Mouse (Mus musculus): ENCODE results near the gene Ndufb10.
A peak's percentile ranks its signal among the peaks of the same experiment; 100 is the strongest.

Ndufb10 gene

GRCm38 (mm10) chr17:24706982-24707800 lies 17.1 kb downstream of the Ndufb10 start, which contains the start of gene Tbl3:
Gene Tbl3 (minus strand): TSS chr17:24707660.
- DNase-seq (ENCODE audit: low spot score in 2 of 2): peak; percentile 93 to 95

- DNase-seq (ENCODE audit: low spot score in 2 of 2): no peak
Observed at GRCm38 (mm10) chr17:24705821-24706220, 18.5 kb downstream of the Ndufb10 start.

GRCm38 (mm10) chr17:24701251-24701650 lies 23.0 kb downstream of the Ndufb10 start:
- DNase-seq (ENCODE audit: low spot score in 2 of 2): no peak

- no peak for DNase-seq (ENCODE audit: low spot score in 2 of 2)
Observed at GRCm38 (mm10) chr17:24699473-24699872, 24.8 kb downstream of the Ndufb10 start.

GRCm38 (mm10) chr17:24698715-24699114 lies 25.6 kb downstream of the Ndufb10 start:
- DNase-seq (ENCODE audit: low spot score in 2 of 2): no peak

- DNase-seq (ENCODE audit: low spot score in 2 of 2): no peak
Observed at GRCm38 (mm10) chr17:24697985-24698384, 26.3 kb downstream of the Ndufb10 start.

- peak; percentile 52 to 67 for DNase-seq (ENCODE audit: low spot score in 2 of 2)
Observed at GRCm38 (mm10) chr17:24696011-24696697, 28.1 kb downstream of the Ndufb10 start, which contains the start of the genes Gfer and Noxo1. Gene Gfer (minus strand): TSS chr17:24696156. Gene Noxo1 (plus strand): TSS chr17:24696234.

GRCm38 (mm10) chr17:24695326-24696010 lies 28.8 kb downstream of the Ndufb10 start:
- DNase-seq (ENCODE audit: low spot score in 2 of 2): no peak

- no peak for DNase-seq (ENCODE audit: low spot score in 2 of 2)
Observed at GRCm38 (mm10) chr17:24692385-24692784, 31.9 kb downstream of the Ndufb10 start.

- DNase-seq (ENCODE audit: low spot score in 2 of 2): peak in 1 of 2 experiments; percentile 34
Observed at GRCm38 (mm10) chr17:24689251-24690081, 34.8 kb downstream of the Ndufb10 start, which contains the start of gene Syngr3. Gene Syngr3 (minus strand): TSS chr17:24689955.

- no peak for DNase-seq (ENCODE audit: low spot score in 2 of 2)
Observed at GRCm38 (mm10) chr17:24687599-24687998, 36.7 kb downstream of the Ndufb10 start.

GRCm38 (mm10) chr17:24687146-24687595 lies 37.1 kb downstream of the Ndufb10 start:
- DNase-seq (ENCODE audit: low spot score in 2 of 2): no peak

GRCm38 (mm10) chr17:24686514-24686913 lies 37.8 kb downstream of the Ndufb10 start:
- no peak for DNase-seq (ENCODE audit: low spot score in 2 of 2)

- DNase-seq (ENCODE audit: low spot score in 2 of 2): no peak
Observed at GRCm38 (mm10) chr17:24677500-24678080, 46.7 kb downstream of the Ndufb10 start.

GRCm38 (mm10) chr17:24676877-24677276 lies 47.4 kb downstream of the Ndufb10 start:
- no peak for DNase-seq (ENCODE audit: low spot score in 2 of 2)

- peak in 1 of 2 experiments; percentile 46 for DNase-seq (ENCODE audit: low spot score in 2 of 2)
Observed at GRCm38 (mm10) chr17:24676187-24676586, 48.1 kb downstream of the Ndufb10 start.

- DNase-seq (ENCODE audit: low spot score in 2 of 2): no peak
Observed at GRCm38 (mm10) chr17:24674277-24674676, 50.0 kb downstream of the Ndufb10 start.

- DNase-seq (ENCODE audit: low spot score in 2 of 2): no peak
Observed at GRCm38 (mm10) chr17:24672141-24672540, 52.1 kb downstream of the Ndufb10 start.

Measured in frontal cortex, postnatal 25 days (tissue).